Mouse (Mus musculus) liver, postnatal 0 days (tissue): ENCODE measurements at regions not wholly inside any gene's neighbourhood (a gene's known extent, or its start where the extent isn't known, plus 50 kb on each side); places are given as distances from the start of the nearest gene placed in this dataset.

Source experiments
- ATAC-seq: fragments of 200-750 bp; cut with Nextera tagmentation; 2 replicates; pipeline ENCODE4 v1.8.0; 2017; ENCODE audit warnings: mild to moderate bottlenecking, moderate library complexity
- DNase-seq: peaks from one replicate; pipeline ENCODE4 v3.0.0-alpha.2; 2016
- H3K27ac ChIP-seq: fragments of 300-500 bp; sonication (generic); 2 replicates; pipeline ENCODE4 v1.5.1; 2014; ENCODE audit warnings: antibody characterized with exemption, moderate library complexity, mild to moderate bottlenecking, low read depth
- H3K27me3 ChIP-seq: fragments of 300-500 bp; sonication (generic); 2 replicates; pipeline ENCODE4 v1.6.1; 2014; ENCODE audit warnings: low read length, control low read depth, mixed read lengths; ENCODE audit not compliant: insufficient read depth
- H3K36me3 ChIP-seq: fragments of 300-500 bp; sonication (generic); replicated peaks from 2 replicates; pipeline ENCODE4 v1.6.1; 2014; ENCODE audit warnings: mild to moderate bottlenecking, control low read depth, low read length, moderate library complexity, mixed read lengths; ENCODE audit not compliant: insufficient read depth
- H3K4me1 ChIP-seq: fragments of 300-500 bp; sonication (generic); 2 replicates; pipeline ENCODE4 v1.6.1; 2014; ENCODE audit warnings: antibody characterized with exemption, mild to moderate bottlenecking, control low read depth; ENCODE audit not compliant: insufficient read depth
- H3K4me2 ChIP-seq: fragments of 300-500 bp; sonication (generic); 2 replicates; pipeline ENCODE4 v1.6.1; 2014; ENCODE audit warnings: low read depth, mild to moderate bottlenecking, low read length, moderate library complexity, mixed read lengths
- H3K4me3 ChIP-seq: fragments of 300-500 bp; sonication (generic); 2 replicates; pipeline ENCODE4 v1.5.1; 2014; ENCODE audit warnings: low read depth, low read length
- H3K9ac ChIP-seq: fragments of 300-500 bp; sonication (generic); replicated peaks from 2 replicates; pipeline ENCODE4 v1.6.1; 2014; ENCODE audit warnings: mild to moderate bottlenecking, moderate library complexity
- H3K9me3 ChIP-seq: fragments of 300-500 bp; sonication (generic); 2 replicates; pipeline ENCODE4 v1.6.1; 2016; ENCODE audit warnings: mild to moderate bottlenecking, control low read depth, low read length, mixed read lengths
- CTCF ChIP-seq: sonication (generic); IDR thresholded peaks from 2 replicates; pipeline ENCODE4 v1.5.1; 2016; ENCODE audit warnings: antibody characterized with exemption, low read depth
- EP300 ChIP-seq: IDR thresholded peaks from 2 replicates; pipeline ENCODE4 v1.6.1; 2016; ENCODE audit warnings: antibody characterized with exemption, low read depth, mild to moderate bottlenecking
- WGBS: fragments of 180-500 bp; shearing (Covaris S2); extraction: QIAGEN DNeasy Blood & Tissue Kit; methylation state at CpG from one replicate; pipeline ENCODE4 v1.1.7; 2014; ENCODE audit not compliant: insufficient replicate concordance; 5-methylcytosine and 5-hydroxymethylcytosine counted together

DNA sequence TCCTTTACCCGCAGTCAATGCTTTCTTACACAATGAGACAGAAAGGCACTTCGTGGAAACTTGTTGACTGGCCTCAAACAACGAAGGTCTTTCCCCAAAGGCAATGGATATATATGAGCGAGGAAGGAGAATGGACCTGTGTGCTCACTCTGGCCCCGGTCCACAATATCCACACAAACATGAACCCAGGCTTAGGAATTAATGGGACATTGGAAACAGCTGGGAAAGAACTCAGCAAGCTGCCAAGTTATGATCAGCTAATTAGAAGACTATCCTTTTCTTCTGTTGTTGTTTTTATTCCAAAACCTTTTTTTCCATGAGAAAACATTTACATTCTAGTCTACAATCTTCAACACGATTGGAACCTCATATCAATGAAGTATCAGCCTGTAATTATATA, 129.8 kb upstream of the Akirin2 start:
- H3K9me3 ChIP-seq = no peaks in the 10 kb centered on the region
- no peak overlapping the region for H3K4me2 ChIP-seq
- H3K4me1 ChIP-seq = no peaks in the 10 kb centered on the region
- H3K27ac ChIP-seq = no peak overlapping the region
- 71% methylated on average over 6 of the region's 6 CpGs for WGBS
- no peak overlapping the region for H3K9ac ChIP-seq
- TF ChIP-seq CTCF (no peak), EP300 (no peak)
- ATAC-seq (no peak), DNase-seq (no peak)
- H3K4me3 ChIP-seq = no peak overlapping the region
- H3K36me3 ChIP-seq = no peaks in the 10 kb centered on the region
- H3K27me3 ChIP-seq = no peaks in the 10 kb centered on the region

DNA sequence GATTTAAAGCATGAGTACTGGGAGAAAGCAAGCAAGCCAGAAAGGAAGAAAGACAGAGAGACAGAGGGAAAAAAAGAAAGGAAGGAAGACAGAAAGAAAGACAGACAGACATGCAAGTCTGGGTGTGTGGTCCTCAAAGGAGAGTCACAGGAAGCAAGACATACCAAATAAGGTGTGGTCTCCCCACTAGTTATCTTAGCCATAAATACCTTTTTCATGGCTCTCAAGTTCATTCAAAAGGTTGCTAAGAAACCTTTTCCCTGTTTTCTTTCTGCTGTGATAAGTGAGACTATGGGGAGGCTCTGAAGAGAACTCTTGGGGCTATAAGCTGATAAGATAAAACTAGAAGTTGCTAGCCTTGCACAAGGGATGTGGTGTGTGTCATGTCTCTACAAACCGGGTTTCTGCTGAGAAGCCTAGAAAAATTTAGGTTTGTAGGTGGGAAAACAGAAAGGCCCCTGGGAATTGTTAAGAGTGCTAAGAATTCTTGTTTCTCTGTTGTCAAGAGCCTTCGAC, 126.5 kb upstream of the Akirin2 start:
- Histone ChIP-seq H3K9ac (no peak overlapping the region), H3K4me2 (no peak overlapping the region), H3K9me3 (no peaks in the 10 kb centered on the region), H3K4me1 (no peaks in the 10 kb centered on the region), H3K27me3 (no peaks in the 10 kb centered on the region), H3K36me3 (no peaks in the 10 kb centered on the region), H3K4me3 (no peak overlapping the region), H3K27ac (no peak overlapping the region)
- 51% methylated on average over 2 of the region's 2 CpGs for WGBS
- TF ChIP-seq EP300 (no peak), CTCF (no peak)
- ATAC-seq (no peak), DNase-seq (no peak)

DNA sequence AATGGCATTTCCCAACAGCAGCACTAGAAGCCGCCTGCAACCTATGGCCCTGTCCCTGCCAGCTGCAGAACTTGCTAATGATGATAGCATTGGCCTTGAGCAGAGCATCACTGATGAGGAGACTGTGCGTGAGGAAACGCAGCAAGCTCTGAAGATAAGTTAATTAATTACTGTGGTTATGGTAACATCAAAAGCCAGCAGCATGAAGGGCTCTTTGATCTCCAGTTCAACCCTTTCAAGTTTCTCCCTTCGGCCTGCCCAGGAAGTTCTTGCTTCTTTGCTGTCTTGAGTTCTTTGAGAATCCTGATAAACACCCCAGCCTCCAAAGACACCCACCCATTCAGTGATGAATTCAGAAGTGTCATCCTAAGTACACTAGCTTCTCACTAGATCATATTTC, 121.7 kb upstream of the Akirin2 start:
- Histone ChIP-seq H3K27ac (no peak overlapping the region), H3K4me3 (no peak overlapping the region), H3K9me3 (no peaks in the 10 kb centered on the region), H3K27me3 (no peaks in the 10 kb centered on the region), H3K9ac (no peak overlapping the region), H3K4me2 (no peak overlapping the region), H3K4me1 (no peaks in the 10 kb centered on the region), H3K36me3 (no peaks in the 10 kb centered on the region)
- no peak for ATAC-seq
- WGBS = 59% methylated on average over 4 of the region's 4 CpGs
- no peak for DNase-seq
- TF ChIP-seq EP300 (no peak), CTCF (no peak)

DNA sequence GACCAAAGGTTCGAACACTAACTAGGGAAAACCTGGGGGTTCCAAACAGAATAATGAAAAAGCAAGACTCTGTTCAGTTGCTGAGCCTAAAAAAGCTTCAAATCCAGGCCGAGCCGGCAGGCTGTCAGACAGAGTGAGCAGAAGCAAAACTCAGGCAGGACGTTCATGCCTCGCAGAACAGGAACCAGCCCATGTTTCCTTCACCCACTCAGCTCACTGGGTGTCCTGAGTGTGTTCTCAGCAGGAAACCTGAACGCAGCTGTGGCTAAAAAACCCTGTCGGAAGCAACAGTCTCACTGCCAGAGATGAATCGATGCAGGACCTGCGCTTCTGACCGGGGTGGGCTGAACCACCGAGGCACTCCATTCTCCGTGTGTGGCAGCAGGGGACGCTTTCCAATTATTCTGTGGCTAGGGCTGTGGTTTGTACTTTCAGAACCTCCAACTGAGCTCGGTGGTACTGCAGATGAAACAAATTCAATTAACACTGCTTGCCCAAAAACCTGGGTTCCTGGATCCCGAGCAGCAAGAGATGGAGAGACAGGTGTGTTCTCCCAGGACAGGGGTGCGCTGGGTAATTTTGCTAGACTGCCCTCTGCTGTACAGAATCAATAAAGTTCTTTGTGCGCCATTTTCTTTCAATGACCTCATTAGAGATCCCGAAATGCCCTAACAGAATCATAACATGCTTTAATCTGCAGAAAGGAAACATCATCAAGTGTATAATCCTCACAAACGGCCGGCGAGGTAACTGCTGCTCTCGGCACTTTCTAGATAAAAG, 121.1 kb upstream of the Akirin2 start:
- Histone ChIP-seq H3K27me3 (no peaks in the 10 kb centered on the region), H3K9me3 (no peaks in the 10 kb centered on the region), H3K4me3 (no peak overlapping the region), H3K4me2 (no peak overlapping the region), H3K27ac (no peak overlapping the region), H3K9ac (no peak overlapping the region), H3K4me1 (no peaks in the 10 kb centered on the region), H3K36me3 (no peaks in the 10 kb centered on the region)
- TF ChIP-seq EP300 (no peak), CTCF (0 out of 2 replicates have a peak, but pooled peaks have one; percentile 1)
- 50% methylated on average over 22 of the region's 22 CpGs for WGBS
- ATAC-seq (no peak), DNase-seq (peak; percentile 15)

DNA sequence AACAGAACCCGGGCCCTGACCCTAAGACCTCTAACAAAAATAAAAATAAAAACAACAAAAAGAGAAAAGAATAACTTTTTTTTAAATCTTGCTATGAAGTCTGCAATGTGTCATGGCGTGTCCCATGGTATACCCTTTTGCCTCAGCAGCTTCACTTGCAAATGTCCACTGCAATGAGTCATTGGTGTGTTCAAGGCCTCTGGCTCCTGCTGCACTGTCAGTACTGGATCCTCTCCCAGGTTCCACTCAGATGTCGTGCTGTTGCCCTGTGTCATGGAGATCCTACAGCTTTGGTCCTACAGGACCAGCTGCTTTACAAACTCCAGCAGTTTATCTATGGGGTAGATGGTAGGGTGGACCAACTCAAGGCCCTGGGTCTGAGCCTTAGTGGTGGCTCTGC, 113.4 kb upstream of the Akirin2 start:
- H3K4me1 ChIP-seq = no peaks in the 10 kb centered on the region
- H3K4me2 ChIP-seq = no peak overlapping the region
- no peaks in the 10 kb centered on the region for H3K9me3 ChIP-seq
- no peaks in the 10 kb centered on the region for H3K36me3 ChIP-seq
- no peak for TF ChIP-seq CTCF
- TF ChIP-seq EP300 = no peak
- no peak overlapping the region for H3K27ac ChIP-seq
- no peaks in the 10 kb centered on the region for H3K27me3 ChIP-seq
- no peak overlapping the region for H3K4me3 ChIP-seq
- no peak for DNase-seq
- no peak for ATAC-seq
- 74% methylated on average over 3 of the region's 3 CpGs for WGBS
- H3K9ac ChIP-seq = no peak overlapping the region

DNA sequence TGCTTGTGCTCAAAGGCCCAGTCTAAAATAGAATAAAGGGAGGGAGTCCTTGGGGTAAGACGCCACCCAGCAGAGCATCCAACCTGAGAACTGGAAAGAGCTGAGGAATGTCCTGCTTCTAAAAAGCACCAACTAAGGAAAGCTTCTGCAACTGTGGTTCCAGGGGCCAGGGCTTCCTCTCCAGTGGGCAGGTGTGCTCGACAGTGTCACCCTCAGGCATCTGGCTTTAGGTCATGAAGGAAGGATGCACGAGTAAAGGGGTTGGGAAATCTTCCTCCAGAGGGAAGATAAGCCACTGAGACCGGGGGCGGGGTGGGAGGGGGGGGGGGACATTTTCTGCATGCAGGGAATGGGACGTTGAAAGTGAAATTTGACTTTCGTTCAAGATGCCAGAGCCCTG, 101.2 kb upstream of the Akirin2 start:
- WGBS = 79% methylated on average over 7 of the region's 7 CpGs
- no peak overlapping the region for H3K4me2 ChIP-seq

More for the DNA sequence above, 101.2 kb upstream of the Akirin2 start:
- H3K36me3 ChIP-seq = no peaks in the 10 kb centered on the region
- H3K9ac ChIP-seq = no peak overlapping the region
- H3K27me3 ChIP-seq = no peaks in the 10 kb centered on the region
- H3K4me1 ChIP-seq = no peaks in the 10 kb centered on the region
- H3K27ac ChIP-seq = no peak overlapping the region
- no peak overlapping the region for H3K4me3 ChIP-seq
- ATAC-seq = no peak
- DNase-seq = no peak
- TF ChIP-seq CTCF = no peak
- no peaks in the 10 kb centered on the region for H3K9me3 ChIP-seq
